Mouse (Mus musculus): Measurements from ENCODE around the gene Nfkbil1.

DNA sequence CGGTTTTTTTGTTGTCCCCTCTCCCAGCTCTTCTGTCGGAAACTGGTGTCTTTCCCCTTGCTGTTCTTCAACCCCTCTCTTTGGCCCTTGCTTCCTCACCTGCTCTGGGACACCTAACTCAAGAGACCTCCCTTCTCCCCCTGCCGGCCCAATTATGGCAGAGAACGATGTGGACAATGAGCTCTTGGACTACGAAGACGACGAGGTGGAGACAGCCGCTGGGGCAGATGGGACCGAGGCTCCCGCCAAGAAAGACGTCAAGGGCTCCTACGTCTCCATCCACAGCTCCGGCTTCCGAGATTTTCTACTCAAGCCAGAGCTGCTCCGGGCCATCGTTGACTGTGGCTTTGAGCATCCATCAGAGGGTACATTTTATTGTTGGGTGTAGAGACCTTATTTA is 7.5 kb upstream of the Nfkbil1 start:
- TF ChIP-seq POLR2A (IDR thresholded peaks at IDR 0.05; ENCODE audit: control insufficient read depth, low read depth, low read length) (no peak), CTCF (IDR thresholded peaks at IDR 0.05; ENCODE audit: control insufficient read depth, insufficient read depth, insufficient replicate concordance, low read depth, low read length) (no peak)
